Mouse (Mus musculus) liver, embryonic 11.5 days (tissue): ENCODE measurements at regions not wholly inside any gene's neighbourhood (a gene's known extent, or its start where the extent isn't known, plus 50 kb on each side); places are given as distances from the start of the nearest gene placed in this dataset.

ENCODE experiments used
- ATAC-seq: fragments of 200-750 bp; cut with Nextera tagmentation; replicated peaks from 2 replicates; pipeline ENCODE4 v1.8.0; 2017; ENCODE audit warnings: moderate number of reproducible peaks, mild to moderate bottlenecking, moderate TSS enrichment, moderate library complexity; ENCODE audit not compliant: low FRiP score
- DNase-seq: peaks from one replicate; pipeline ENCODE4 v3.0.0-alpha.2; 2017; ENCODE audit warnings: low spot score
- H3K27ac ChIP-seq: fragments of 300-500 bp; sonication (generic); 2 replicates; pipeline ENCODE4 v1.5.1; 2014; ENCODE audit warnings: mild to moderate bottlenecking, low read depth, low read length, control low read depth
- H3K27me3 ChIP-seq: fragments of 300-500 bp; sonication (generic); replicated peaks from 2 replicates; pipeline ENCODE4 v1.6.1; 2014; ENCODE audit warnings: low read length, mixed read lengths; ENCODE audit not compliant: control insufficient read depth, insufficient read depth
- H3K36me3 ChIP-seq: fragments of 300-500 bp; sonication (generic); 2 replicates; pipeline ENCODE4 v1.6.1; 2014; ENCODE audit warnings: mild to moderate bottlenecking, low read length, moderate library complexity, mixed read lengths; ENCODE audit not compliant: control insufficient read depth, insufficient read depth
- H3K4me1 ChIP-seq: fragments of 300-500 bp; sonication (generic); replicated peaks from 2 replicates; pipeline ENCODE4 v1.6.1; 2014; ENCODE audit warnings: low read length, mixed read lengths; ENCODE audit not compliant: control insufficient read depth, insufficient read depth
- H3K4me2 ChIP-seq: fragments of 300-500 bp; sonication (generic); 2 replicates; pipeline ENCODE4 v1.6.1; 2014; ENCODE audit warnings: mild to moderate bottlenecking, control low read depth, moderate library complexity
- H3K4me3 ChIP-seq: fragments of 300-500 bp; sonication (generic); 2 replicates; pipeline ENCODE4 v1.5.1; 2014; ENCODE audit warnings: low read depth, low read length, control low read depth
- H3K9ac ChIP-seq: fragments of 300-500 bp; sonication (generic); 2 replicates; pipeline ENCODE4 v1.6.1; 2014; ENCODE audit warnings: low read depth, low read length, control low read depth
- H3K9me3 ChIP-seq: fragments of 300-500 bp; sonication (generic); 2 replicates; pipeline ENCODE4 v1.6.1; 2016; ENCODE audit warnings: low read length, inconsistent platforms, mixed read lengths; ENCODE audit not compliant: control insufficient read depth
- WGBS: fragments of 180-500 bp; shearing (Covaris S2); extraction: QIAGEN DNeasy Blood & Tissue Kit; methylation state at CpG from one replicate; pipeline ENCODE4 v1.1.7; 2014; 5-methylcytosine and 5-hydroxymethylcytosine counted together

- Histone ChIP-seq H3K4me2 (no peak overlapping the region), H3K4me1 (no peaks in the 10 kb centered on the region), H3K36me3 (no peaks in the 10 kb centered on the region), H3K9me3 (peaks cover 2% of the 10 kb centered on the region; the same call in 1 of the 2 replicates), H3K4me3 (no peak overlapping the region), H3K9ac (no peak overlapping the region), H3K27ac (no peak overlapping the region), H3K27me3 (no peaks in the 10 kb centered on the region)
- WGBS, result 87% methylated on average over 5 of the region's 5 CpGs
- DNase-seq (no peak), ATAC-seq (no peak)
Observed at GRCm38 (mm10) chr12:28975249-28975648, 223.6 kb downstream of the Eipr1 start.

- H3K9ac ChIP-seq, result no peak overlapping the region
- WGBS, result 70% methylated on average over 7 of the region's 7 CpGs
- no peaks in the 10 kb centered on the region for H3K9me3 ChIP-seq
- no peak for ATAC-seq
- no peak for DNase-seq
- H3K36me3 ChIP-seq, result no peaks in the 10 kb centered on the region
- H3K4me2 ChIP-seq, result no peak overlapping the region
- no peak overlapping the region for H3K4me3 ChIP-seq
- H3K27ac ChIP-seq, result no peak overlapping the region
- no peaks in the 10 kb centered on the region for H3K4me1 ChIP-seq
- no peaks in the 10 kb centered on the region for H3K27me3 ChIP-seq
Observed at GRCm38 (mm10) chr12:28979679-28980078, 228.1 kb downstream of the Eipr1 start.

DNA sequence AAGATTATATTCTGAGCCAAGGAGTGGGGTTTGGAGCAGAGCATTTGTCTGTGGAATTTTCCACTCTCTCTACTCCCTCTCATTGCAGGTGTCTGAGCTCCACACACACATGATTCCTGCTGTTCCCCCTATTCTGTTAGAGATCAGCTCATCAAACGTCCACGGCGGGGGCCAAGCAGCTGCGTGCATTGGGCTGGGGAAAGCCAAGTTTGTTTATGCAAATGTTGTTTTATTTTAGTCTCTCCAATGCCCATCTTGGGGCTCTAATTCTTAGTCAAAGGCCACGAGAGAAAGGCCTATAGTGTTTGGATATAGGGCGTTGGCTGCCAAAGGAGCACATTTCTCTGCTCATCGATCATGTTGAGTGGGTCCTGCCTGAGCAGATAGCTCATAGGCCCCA is 234.6 kb downstream of the Eipr1 start:
- H3K36me3 ChIP-seq, result no peaks in the 10 kb centered on the region
- DNase-seq (no peak), ATAC-seq (no peak)
- H3K4me2 ChIP-seq, result no peak overlapping the region
- H3K9ac ChIP-seq, result no peak overlapping the region
- no peak overlapping the region for H3K27ac ChIP-seq
- H3K27me3 ChIP-seq, result no peaks in the 10 kb centered on the region
- 79% methylated on average over 7 of the region's 7 CpGs for WGBS
- H3K9me3 ChIP-seq, result no peaks in the 10 kb centered on the region
- H3K4me1 ChIP-seq, result no peaks in the 10 kb centered on the region
- no peak overlapping the region for H3K4me3 ChIP-seq

DNA sequence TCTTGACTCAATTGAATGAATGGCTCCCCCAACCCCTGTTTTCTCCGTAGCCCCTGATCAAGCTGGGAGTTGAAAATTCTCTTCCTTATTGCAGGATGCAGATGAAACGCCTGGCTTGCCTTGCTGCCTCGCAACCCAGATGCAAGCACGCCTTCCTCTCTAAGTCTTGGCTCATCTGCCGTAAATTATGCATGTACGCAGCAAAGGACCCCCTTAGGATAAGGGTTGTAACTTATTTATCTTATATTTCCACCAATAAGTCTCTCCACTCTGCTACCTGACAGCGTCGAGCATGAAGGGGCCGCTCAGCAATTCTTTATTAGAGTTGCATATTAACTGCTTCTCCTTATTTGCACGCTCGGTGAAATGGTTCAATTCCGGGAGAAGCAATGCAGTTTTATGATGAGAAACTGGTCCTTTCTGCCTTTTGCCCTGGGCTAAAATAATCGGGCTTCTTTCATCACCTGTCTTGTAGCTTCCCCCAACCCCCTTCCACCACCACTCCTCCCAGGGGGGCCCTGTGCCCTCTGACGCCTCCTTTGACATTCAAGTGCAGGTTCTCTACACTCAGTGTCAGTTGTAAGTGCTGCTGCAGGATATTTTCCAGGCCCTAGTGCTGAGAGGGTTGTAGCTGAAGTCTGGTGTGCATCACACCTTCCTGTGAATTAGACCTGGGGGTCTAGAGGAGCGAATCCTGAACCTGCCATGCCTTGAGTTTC is 246.0 kb downstream of the Eipr1 start:
- WGBS, result 58% methylated on average over 15 of the region's 15 CpGs
- Histone ChIP-seq H3K9ac (no peak overlapping the region), H3K4me2 (no peak overlapping the region), H3K36me3 (no peaks in the 10 kb centered on the region), H3K4me1 (no peaks in the 10 kb centered on the region; the same call in 1 of the 2 replicates), H3K9me3 (no peaks in the 10 kb centered on the region), H3K4me3 (no peak overlapping the region), H3K27me3 (no peaks in the 10 kb centered on the region), H3K27ac (no peak overlapping the region)
- ATAC-seq (no peak), DNase-seq (no peak)

DNA sequence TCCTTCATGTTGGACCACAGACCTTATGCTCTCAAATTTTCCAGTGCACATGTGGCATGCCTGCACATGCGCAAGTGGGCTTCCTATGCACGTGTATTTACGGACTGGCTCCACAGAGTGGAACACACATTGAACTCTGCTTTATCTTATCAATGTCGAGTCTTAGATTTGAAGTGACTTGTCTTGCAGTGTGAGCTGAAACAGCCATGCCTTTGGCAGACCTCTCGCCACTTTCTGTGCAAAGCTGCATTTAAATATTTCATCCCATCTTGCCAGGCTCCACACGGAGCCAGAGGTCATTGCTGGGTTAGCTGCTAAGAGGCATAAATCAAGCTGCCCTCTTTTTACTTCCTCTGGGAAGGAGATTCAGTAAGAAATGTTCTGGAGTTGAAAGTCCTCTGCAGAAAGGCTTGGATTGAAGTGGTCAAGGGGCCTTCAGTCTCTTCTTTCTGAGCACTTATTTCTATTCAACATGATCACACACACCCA is 248.4 kb downstream of the Eipr1 start:
- Histone ChIP-seq H3K9ac (no peak overlapping the region), H3K9me3 (no peaks in the 10 kb centered on the region), H3K27ac (no peak overlapping the region), H3K4me1 (no peaks in the 10 kb centered on the region; the same call in 1 of the 2 replicates), H3K4me2 (no peak overlapping the region), H3K27me3 (no peaks in the 10 kb centered on the region), H3K36me3 (no peaks in the 10 kb centered on the region), H3K4me3 (no peak overlapping the region)
- ATAC-seq, result no peak
- DNase-seq, result no peak
- 55% methylated on average over 6 of the region's 6 CpGs for WGBS

DNA sequence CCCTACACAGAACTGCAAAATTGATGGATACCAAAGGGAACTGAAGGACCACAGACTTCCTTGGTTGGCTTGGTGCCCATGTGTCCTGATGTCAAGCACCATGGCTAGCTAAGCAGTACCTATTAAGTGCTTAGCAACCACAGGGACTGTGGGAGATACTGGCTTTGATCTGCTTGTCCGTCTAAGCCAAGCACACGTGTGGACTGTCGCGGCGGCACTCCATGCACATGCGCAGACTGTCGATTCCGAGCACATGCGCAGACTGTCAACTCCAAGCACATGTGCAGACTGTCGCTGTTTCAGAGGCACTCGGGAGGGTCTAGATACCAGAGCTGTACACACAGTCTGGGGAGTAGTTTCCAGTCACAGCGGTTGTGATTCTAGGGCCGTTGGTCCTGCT is 252.9 kb downstream of the Eipr1 start:
- H3K27me3 ChIP-seq, result no peaks in the 10 kb centered on the region
- DNase-seq (no peak), ATAC-seq (no peak)
- no peak overlapping the region for H3K4me2 ChIP-seq
- no peaks in the 10 kb centered on the region for H3K9me3 ChIP-seq
- no peak overlapping the region for H3K27ac ChIP-seq
- WGBS, result 89% methylated on average over 13 of the region's 13 CpGs
- H3K4me3 ChIP-seq, result no peak overlapping the region
- H3K9ac ChIP-seq, result no peak overlapping the region
- H3K36me3 ChIP-seq, result no peaks in the 10 kb centered on the region
- no peaks in the 10 kb centered on the region; the same call in 1 of the 2 replicates for H3K4me1 ChIP-seq

DNA sequence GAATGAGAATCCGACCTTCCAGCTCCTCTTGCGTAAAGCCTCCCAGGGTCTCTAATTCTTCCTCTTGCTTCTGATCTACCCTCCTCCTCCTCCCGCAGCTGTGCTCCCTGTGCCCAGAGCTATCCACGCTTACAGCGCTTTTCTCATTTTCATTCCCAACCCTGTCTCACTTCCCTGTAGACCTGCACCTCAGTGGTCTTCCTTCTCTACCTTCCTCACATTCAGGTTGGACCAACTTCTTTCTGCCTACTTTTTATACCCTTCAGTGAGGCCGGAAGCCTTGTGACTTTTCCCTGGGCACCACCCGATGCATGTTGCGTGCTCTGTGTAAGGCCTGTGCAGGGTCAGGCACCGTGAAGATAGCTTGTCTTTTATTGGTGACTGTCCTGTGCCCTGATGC is 263.0 kb downstream of the Eipr1 start:
- ATAC-seq (no peak), DNase-seq (no peak)
- H3K27me3 ChIP-seq, result no peaks in the 10 kb centered on the region
- no peak overlapping the region for H3K4me3 ChIP-seq
- H3K9ac ChIP-seq, result no peak overlapping the region
- no peak overlapping the region for H3K4me2 ChIP-seq
- no peaks in the 10 kb centered on the region for H3K9me3 ChIP-seq
- H3K36me3 ChIP-seq, result no peaks in the 10 kb centered on the region
- WGBS, result 86% methylated on average over 9 of the region's 9 CpGs
- no peaks in the 10 kb centered on the region; the same call in 1 of the 2 replicates for H3K4me1 ChIP-seq
- no peak overlapping the region for H3K27ac ChIP-seq

- no peaks in the 10 kb centered on the region for H3K9me3 ChIP-seq
- H3K27me3 ChIP-seq, result no peaks in the 10 kb centered on the region
- H3K9ac ChIP-seq, result no peak overlapping the region
- no peaks in the 10 kb centered on the region for H3K36me3 ChIP-seq
- 57% methylated on average over 10 of the region's 10 CpGs for WGBS
- H3K4me3 ChIP-seq, result no peak overlapping the region
- no peak overlapping the region for H3K27ac ChIP-seq
- no peaks in the 10 kb centered on the region; the same call in 1 of the 2 replicates for H3K4me1 ChIP-seq
- H3K4me2 ChIP-seq, result no peak overlapping the region
- ATAC-seq (no peak), DNase-seq (no peak)
Observed at GRCm38 (mm10) chr12:29015200-29015862, 263.7 kb downstream of the Eipr1 start.

DNA sequence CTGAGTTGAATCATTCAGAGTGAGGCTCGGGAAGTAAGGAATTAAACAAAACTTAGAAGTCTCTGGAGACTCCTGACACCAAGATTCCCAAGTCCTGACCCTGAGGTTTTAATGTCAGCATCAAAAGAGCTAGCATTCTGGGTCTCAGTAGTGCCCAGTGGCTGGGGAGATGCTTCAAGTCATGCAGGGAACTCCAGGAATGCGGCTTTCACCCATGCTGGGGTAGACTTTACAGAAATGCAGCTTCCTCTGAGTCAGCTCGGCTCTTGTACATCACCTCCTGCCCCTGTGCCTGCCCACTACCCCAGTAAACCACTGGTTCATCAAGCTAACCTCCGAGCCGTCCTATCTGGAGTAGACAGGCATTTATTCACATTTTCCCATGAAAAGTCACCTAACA is 269.5 kb downstream of the Eipr1 start:
- no peak for DNase-seq
- Histone ChIP-seq H3K4me3 (no peak overlapping the region), H3K9ac (no peak overlapping the region), H3K27ac (no peak overlapping the region), H3K9me3 (no peaks in the 10 kb centered on the region), H3K36me3 (no peaks in the 10 kb centered on the region), H3K4me1 (no peaks in the 10 kb centered on the region), H3K4me2 (no peak overlapping the region), H3K27me3 (no peaks in the 10 kb centered on the region)
- no peak for ATAC-seq
- 54% methylated on average over 5 of the region's 5 CpGs for WGBS
